Mouse (Mus musculus) ovary, postnatal 14 days (tissue): Measurements from ENCODE around the gene Asf1b.
"Not testable (repeated sequence)": the region's sequence is repeated elsewhere in the genome, so short reads cannot be mapped to it uniquely, and the experiment has no call there.

Source experiments
- DNase-seq: peaks from one replicate; pipeline ENCODE4 v3.0.0; 2022; ENCODE audit warnings: low spot score

The Asf1b gene

DNA sequence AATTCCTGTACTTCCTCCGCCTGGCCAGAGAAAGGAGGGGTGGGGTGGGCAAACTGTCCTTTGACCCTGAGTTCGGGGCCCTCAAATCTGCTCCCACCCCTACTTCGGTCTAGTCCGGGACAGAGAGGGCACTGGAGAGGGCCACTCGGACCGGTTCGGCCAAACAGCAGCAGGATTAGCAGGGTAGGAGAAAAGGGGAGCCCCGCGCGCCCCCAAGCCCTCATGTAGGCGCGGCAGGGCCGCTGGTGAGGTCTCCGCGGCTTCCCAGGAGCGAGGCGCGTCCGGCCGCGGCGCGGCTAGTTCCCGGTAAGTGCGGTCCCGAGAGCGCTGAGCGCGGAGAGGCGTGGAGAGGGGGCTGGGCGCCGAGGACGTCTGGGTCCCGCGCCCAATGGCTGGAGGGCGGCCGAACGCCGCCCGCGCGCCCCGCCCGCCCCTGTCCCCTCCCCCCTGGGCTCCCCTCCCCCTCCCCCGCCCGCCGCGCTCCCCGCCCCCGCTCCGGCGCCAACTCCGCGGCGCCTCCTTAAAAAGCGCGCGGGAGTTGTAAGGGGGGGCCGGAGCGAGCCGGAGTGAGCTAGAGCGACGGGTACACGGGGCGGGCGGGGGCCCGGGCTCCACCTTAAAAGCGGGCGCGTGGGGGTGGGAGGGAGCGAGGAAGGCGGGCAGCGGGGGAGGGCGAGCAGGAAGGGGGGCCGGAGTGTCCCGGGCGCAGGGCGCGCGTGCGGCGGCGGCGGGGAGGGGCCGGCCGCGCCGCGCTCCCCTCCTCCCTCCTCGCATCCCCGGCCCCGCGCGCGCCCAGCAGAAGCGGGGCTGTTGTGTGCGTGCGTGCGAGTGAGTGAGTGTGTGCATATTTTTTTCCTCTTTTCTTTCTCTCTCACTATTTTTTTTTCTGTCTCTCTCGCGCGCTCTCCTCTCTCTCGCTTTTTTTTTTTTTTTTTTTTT is 41.5 kb downstream of the Asf1b start:
- DNase-seq: peak; percentile 79

DNA sequence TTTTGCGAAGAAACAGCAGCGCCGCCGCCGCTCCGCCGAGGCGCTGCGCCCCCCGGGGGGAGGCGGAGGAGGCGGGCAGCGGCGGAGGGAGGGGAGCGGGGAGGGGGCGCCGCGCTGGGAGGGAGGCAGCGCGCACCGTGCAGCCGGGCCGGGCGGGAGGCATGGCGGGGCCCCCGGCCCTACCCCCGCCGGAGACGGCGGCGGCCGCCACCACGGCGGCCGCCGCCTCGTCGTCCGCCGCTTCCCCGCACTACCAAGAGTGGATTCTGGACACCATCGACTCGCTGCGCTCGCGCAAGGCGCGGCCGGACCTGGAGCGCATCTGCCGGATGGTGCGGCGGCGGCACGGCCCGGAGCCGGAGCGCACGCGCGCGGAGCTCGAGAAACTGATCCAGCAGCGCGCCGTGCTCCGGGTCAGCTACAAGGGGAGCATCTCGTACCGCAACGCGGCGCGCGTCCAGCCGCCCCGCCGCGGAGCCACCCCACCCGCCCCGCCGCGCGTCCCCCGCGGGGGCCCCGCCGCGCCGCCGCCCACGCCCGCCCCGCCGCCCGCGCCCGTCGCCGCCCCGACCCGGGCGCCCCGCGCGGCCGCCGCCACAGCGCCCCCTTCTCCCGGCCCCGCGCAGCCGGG is 42.3 kb downstream of the Asf1b start, which contains the start of gene Samd1:
Gene Samd1 (plus strand): TSS at position 162 of the 631 bp plus-strand sequence.
- DNase-seq: no peak

GRCm38 (mm10) chr8:83998231-83999056 is 43.1 kb downstream of the Asf1b start:
- no peak for DNase-seq

GRCm38 (mm10) chr8:83999057-83999705 is 43.9 kb downstream of the Asf1b start:
- no peak for DNase-seq

DNA sequence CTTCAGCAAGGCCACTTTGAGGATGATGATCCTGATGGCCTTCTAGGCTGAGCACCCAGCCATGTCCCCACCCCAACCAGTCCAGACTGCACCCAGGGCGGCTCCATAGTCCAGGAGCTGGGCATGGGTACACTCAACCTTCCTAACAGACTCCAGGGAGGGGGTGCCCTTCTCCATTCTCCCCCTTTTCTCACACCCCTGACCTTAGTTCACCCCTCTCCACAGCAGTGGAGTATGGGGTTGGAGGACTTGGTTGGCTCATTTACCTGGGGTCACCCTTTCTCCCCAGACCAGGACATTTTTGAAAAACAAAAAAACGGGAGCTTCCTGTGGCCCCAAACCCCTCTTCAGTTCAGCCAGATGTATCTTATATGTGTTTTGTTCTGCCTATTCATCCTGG is 44.5 kb downstream of the Asf1b start:
- no peak for DNase-seq

- DNase-seq: no peak
These were observed 46.1 kb downstream of the Asf1b start, which contains the start of gene 1700067K01Rik for GRCm38 (mm10) chr8:84001281-84002000. TSS of gene 1700067K01Rik (plus strand) at chr8:84001502.

- DNase-seq: no peak
These were observed 47.8 kb downstream of the Asf1b start for GRCm38 (mm10) chr8:84002957-84003611.

DNA sequence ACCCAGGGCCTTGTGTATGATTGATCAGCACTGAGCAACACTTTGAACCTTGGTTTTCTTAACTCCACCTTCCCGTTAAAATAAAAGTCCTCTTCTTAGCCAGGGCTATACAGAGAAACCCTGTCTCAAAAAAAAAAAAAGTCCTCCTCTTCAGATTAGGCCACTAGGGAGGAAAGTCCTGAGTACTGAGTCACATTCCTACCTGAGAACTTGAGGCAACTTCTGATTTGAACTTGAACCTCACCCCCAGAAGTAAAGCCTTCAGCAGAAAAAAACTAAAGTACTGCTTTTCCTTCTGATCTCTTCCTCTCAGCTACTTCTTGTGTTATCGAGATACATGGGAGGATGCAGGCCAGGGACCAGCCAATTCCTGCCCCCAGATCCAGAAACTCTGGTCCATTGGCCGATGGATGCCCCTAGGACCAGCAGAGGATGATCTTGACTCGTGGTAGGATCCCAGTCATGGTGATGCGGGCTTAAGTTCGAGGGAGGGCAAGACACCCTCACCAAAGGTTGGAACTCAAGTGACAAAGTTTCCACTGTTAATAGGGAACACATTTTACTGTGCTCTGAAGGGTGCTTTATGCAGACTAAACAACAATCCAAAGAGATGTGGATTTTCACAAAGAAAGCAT is 48.4 kb downstream of the Asf1b start:
- DNase-seq: no peak

DNA sequence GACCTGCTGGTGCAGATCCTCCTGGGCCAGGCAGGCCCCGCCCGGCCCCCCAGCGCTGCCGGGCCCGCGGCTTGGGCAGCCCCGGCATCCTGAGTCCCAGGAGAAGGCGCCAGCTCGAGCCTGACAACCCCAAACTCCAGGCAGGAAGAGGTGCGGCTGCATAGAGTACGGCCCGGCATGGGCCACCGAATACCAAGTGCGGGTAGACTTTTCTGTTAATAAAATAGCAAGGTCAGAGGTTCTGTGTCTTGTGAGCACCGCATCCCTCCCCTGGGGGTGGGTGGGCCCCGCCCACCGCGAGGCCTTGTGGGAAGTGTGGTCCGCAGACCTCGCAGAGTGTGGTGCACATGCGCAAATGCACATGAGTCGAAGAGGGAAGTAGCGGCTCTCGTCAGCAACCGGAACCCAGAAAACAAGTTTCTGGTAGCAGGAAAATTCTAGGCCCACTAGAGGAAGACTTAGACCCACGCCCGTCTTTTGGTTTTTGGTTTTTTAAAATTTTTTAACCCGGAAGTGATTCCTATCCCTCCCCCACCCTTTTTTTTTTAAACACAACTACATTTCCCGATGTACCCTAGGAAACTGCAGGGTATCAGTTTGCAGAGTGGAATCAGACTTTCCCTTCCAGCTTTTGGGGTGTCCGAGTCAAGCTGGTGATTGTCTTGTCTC is 49.4 kb downstream of the Asf1b start:
- DNase-seq: peak; percentile 78

- not testable (repeated sequence) for DNase-seq
These were observed 50.2 kb downstream of the Asf1b start for GRCm38 (mm10) chr8:84005502-84005901.

DNA sequence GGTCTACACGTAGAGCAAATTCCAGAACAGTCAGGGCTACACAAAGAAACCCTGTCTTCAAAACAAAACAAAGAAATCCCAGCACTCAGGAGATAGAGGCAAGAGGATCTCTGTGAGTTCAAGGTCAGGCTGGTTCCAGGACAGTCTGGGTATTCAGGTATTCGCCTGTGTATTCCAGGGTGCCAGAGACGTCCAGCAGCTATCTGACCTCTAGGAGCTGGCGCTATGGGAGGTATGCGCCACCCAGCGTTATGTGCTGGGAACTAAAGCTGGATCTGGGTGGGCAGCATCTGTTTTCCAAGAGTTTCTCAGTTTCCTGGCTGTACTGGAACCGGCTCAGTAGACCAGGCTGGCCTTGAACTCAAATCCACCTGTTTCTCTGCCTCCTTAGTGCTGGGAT is 53.1 kb downstream of the Asf1b start:
- no peak for DNase-seq

DNA sequence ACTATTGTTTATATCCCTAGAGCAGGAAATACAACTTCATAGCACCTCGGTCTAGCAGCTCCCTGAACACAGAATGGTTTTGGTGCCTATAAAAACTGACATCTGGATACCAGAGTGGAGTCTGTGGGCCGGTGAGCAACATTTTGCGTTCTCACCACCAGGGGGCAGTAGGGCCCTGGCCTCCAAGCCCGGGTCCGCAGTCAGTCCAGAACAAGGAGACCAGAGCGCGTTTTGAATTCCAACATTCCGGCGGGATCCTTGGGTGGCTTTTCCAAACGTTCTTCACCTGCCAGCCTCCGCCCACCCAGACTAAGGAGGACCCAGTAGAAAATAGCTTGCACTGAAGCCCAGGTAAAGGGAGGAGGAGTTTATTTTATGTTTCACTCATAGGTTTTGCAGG is 54.6 kb downstream of the Asf1b start:
- peak; percentile 89 for DNase-seq

GRCm38 (mm10) chr8:84010625-84011611 is 55.6 kb downstream of the Asf1b start:
- DNase-seq: no peak

- no peak for DNase-seq
These were observed 56.6 kb downstream of the Asf1b start, which contains the start of gene 2210011C24Rik for GRCm38 (mm10) chr8:84011705-84012498. TSS of gene 2210011C24Rik (minus strand) at chr8:84012171.

- DNase-seq: no peak
These were observed 57.3 kb downstream of the Asf1b start for GRCm38 (mm10) chr8:84012499-84013165.

DNA sequence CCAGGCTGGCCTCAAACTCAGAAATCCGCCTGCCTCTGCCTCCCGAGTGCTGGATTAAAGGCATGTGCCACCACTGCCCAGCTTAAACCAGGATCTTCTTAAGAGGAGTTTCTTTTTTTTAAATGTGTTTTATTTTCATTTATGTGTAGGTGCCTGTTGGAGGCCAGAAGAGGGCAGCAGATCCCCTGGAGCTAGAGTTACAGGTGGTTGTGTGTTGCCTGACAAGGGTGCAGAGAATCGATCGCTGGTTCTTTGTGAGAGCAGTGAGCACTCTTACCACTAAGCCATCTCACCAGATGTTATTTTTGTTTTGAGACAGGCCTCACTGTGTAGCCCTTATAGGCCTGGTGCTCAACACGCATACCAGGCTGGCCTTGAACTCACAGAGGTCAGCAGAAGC is 60.5 kb downstream of the Asf1b start:
- DNase-seq: no peak

GRCm38 (mm10) chr8:84019738-84020137 is 64.4 kb downstream of the Asf1b start:
- DNase-seq: no peak
